Mouse (Mus musculus) left cerebral cortex, adult 9 months (tissue): ENCODE measurements at regions not wholly inside any gene's neighbourhood (a gene's known extent, or its start where the extent isn't known, plus 50 kb on each side); places are given as distances from the start of the nearest gene placed in this dataset.

Experiments
- DNase-seq, 2 experiments: peaks; one replicate each; pipeline ENCODE4 v3.0.0; 2022; ENCODE audit warnings: low spot score in 2 of 2

DNA sequence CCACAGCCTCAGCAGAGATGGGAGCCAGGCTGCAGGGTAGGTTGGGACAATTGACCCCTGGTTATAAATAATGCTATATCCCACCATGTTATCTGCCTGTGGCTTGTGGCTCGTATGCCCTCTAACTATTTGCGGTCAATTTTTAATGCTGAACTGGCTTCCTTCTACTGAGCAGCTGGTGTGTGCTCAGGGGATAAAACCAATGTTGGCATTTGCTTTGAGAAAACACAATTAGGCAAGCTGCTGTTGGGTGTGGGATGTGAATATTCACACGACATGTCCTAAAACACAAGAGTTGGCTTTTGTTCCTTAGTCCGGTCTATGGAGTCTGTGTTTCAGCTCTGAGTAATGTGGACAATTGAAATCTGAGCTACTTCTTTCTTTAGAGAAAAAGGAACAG, 123.6 kb upstream of the Npvf start:
- DNase-seq, result no peak

DNA sequence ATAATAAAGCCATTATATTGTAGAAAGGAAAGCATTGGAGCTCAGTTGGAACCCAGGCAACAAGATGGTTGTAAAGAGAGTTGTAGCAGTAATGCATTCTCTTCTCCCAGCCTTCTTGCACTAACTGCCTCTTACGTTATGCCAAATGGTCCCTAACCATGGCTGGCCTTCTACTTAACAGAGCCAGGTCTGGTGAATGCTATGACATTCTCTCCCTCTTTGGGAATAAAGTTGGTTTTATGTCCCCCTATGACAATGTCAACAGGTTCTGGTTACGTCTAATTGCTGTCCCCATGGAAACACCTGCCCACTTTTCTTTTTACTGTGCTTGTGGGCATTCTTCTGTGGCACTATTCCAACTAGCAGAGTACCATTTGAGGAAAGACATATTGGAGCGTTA, 126.4 kb upstream of the Npvf start:
- DNase-seq, result no peak

DNA sequence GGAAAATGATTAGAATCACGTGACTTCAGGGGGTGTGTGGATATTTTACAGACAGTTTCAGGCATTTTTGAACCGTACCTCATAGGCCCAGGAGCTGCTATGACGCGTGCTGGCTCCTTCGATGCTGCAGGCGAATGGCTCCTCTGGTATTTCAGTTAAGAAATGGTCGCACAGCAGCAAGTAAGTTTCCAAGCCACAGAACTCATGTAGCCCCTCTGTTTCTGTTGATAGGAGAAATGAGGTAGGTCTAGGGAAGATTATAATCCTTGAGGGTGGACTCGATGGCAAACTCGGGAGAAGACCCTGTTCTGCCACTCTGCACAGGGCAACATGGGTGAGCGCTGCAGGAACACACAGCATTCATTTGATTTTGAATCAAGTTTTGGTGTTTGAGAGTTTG, 127.0 kb upstream of the Npvf start:
- no peak for DNase-seq

DNA sequence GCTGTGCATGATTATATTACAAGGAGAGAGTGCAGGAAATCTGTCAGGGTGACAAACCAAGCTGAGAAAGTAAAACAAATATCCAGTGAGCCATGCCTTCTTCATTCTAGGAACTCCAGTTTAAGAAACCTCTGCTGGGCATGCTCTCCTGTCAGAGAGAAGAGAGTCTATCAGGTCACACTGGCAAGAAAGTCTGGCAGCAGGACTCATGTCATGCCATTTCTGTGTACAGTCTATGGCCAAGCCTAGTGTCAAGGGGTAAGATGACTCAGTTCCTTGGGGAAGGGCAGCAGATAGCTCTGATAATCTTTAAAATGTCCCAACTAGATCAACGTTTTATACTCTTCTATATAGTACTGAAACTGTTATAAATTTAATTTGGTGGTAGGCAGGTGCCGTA, 128.0 kb upstream of the Npvf start:
- DNase-seq, result no peak

DNA sequence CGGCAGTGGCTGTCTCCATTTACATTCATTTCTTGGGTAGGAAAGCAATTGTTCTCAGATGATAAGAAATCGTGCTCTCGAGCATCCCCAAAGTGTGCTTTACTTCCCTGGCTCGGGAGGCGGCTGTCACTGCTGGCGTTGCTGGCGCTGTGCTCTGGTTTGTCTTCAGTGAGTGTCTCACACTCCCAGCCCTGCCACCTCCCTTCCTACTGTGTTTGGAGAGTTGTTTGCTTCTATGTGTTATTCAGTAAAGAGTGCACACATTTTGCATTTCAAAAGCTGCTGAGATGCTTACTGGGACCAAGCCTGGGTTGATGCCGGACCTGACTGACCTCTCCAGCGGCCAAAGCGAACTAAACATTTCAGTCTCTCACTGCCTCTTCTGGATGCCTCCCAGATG, 129.3 kb upstream of the Npvf start:
- DNase-seq, result peak in 1 of 2 experiments; percentile 31

DNA sequence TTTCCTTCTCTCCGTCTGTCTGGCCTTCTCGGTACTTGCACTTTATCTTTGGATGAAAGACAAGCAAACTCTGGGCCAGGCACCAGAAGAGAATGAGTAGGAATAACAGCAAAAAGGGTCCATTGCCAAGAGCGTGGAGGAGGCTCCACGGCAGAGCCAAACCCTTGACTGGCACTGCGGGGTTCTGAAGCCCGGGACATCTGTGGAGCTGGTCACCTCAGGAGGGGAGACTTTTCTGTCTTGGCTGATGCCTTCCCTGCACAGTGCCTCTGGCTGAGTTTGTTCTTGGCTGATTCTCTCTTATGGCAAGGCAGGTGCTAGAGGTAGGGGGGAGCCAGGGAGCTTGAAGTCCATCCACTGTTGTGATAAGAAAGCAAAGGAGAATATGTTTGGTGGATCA, 130.1 kb upstream of the Npvf start:
- DNase-seq, result peak in 1 of 2 experiments; percentile 30

DNA sequence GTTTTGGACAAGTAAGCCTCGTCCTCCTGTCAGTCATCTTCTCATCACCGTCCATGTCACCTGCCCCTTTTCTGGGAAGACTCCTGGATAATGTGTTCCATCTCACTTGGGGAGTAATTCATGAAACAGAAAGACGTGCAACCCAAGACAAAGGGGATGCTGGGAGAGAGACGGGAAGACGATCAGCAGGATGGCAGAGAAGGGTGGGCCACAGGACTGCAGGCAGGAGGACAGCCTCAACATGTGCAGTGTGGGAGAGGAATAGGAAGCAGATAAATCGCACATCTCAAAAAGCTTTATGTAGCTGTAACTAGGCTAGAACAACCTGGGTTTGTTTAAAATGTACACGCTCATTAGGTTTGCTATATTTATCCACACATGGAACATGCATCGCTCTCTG, 133.4 kb upstream of the Npvf start:
- DNase-seq, result no peak

DNA sequence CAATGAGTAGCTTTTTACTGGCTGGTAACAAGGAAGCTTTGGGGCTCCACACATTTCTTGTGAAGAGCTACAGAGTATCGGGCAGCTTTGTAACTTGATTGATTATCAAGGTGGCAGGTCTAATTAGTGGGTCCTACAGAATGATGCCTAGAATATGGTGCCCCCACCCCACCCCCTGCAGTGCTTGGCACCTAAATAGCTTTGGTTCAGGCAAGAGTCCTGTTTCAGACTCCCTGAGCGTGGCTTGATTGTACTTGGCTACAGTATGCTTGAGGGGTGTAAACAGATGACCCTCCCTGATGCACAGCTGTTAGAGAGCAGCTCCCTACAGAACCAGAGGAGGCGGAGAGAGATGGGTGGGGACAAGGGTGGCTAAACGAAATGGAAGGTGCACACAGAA, 145.7 kb upstream of the Npvf start:
- DNase-seq, result no peak

DNA sequence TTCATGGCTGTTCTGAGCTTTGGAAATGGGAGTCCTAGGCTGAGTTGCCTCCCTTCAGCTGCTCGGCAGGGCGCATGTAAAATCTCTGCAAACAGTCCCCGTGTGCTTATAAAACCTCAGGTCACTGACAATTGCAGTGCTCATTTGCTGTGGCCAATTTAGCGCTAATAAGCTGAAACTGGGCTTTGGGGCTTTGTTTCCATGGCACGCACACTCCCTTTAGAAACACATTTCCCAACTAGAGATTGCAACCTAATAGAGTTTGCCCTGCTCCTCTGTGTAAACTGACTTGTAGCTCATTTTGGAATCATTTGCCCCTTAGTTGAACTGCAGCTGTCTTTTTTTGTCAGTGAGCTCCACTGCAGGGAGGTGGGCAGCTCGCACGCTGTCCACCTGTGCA, 148.7 kb upstream of the Npvf start:
- no peak for DNase-seq

DNA sequence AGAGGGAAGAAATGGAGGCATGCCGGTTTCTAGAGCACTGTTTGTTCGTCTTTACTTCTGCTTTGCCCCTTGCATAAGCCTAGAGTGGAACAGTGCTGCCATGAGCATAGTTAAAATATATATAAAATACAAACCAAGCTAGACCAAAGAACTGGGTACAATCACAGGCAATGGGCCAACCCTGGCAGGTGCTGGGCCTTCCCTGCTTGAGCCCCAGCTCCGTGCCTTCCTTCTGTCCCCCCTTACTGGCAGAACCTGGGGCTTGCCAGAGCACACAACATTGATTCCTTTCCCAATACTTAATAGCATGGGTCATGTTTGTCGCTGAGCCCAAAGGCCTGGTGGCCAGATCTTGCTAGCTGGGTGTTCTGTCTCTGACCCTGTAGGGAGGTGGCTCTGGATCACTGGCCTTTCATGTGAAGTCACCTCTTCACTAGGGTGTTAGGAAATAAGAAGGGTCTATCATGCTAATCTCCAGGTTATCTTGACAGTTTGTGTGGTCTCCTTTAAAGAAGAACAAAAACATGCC, 150.3 kb upstream of the Npvf start:
- DNase-seq, result no peak

DNA sequence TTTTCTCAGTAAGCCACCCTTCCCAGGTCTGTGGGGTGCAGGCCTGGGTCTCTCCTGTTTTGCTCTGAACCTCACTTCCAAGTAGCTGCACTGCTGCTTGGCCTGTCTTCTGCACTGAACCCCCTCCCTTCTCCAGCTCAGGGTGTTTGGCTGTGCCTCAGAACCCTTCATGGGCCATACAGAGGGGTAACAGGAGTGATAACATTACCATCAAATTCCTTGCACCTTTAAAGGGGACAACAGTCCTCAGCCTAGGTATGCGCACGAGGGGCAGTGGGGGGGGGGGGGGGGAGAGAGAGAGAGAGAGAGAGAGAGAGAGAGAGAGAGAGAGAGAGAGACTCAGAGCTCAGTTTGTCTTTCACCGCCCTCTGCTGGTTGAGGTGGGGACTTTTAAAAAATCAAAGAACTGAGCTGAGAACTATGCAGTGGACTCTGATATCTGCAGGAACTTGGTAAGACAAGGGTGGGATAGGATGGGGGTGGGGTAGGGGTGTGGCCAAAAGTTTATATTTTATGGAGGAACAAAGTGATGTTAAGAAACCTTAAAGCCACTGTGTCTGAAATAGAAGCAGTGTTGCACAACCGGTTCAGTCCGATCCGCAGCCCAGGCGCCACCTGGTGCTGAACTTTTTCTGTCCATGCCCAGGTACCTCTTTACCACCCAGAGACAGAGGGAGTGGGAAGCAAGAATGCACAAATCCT, 152.3 kb upstream of the Npvf start:
- DNase-seq, result peak in 1 of 2 experiments; percentile 47

DNA sequence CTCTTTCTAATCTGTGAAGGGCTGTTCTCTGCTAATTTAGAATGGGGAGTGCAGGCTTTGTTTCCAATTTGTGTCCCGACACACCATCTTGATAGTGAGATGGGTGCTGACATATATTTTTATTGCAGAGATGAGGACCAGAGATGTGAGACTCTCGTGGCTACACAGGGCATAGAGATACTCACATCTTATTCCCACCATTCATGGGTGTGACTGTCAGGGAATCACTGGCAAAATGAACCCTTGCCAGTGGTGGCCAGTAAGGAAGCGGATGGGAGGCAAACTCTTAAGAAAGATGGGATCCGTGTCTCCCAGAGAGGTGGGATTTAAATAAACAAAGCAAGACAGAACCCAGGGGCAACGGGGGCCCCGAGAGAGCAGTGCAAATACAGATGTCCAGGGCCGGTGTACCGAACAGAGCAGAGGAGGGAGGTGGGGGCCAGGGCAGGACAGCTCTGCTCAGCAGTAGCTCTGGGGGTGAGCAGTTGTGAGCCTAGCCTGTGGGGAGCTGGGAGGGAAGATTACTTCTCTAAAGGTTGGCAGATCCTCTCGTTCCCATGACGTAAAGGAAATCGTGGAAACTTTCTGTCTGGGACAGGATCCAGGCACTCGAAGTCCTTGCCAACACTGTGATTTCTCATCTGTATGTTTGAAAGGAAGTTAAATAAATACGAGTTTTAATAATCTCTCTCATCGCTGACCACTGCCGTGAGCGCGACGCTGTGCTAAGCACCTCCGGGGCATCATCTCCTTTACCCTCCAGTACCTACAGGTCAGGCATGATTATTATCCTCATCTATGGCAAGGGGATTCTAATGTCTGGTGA, 153.2 kb upstream of the Npvf start:
- DNase-seq, result peak in 1 of 2 experiments; percentile 27

DNA sequence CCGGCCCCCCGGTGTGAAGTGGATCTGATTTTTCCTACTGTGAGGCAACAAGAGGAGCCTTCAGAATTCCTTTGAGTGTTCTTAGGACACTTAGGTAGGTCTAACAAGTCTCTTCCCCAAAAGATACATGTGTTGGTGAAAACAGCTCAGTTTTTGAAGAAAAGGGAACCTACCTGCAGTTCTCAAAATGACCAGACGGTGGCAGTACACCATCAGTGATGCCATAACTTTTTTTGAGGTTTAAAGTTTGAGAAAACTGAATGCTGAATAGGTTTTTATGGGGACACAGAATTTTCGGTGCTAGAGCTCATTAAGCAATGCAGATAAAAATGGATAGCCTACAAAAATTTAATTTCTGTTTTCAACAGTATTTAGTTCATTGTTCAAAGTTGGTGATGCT, 153.9 kb upstream of the Npvf start:
- peak in 1 of 2 experiments; percentile 78 for DNase-seq

DNA sequence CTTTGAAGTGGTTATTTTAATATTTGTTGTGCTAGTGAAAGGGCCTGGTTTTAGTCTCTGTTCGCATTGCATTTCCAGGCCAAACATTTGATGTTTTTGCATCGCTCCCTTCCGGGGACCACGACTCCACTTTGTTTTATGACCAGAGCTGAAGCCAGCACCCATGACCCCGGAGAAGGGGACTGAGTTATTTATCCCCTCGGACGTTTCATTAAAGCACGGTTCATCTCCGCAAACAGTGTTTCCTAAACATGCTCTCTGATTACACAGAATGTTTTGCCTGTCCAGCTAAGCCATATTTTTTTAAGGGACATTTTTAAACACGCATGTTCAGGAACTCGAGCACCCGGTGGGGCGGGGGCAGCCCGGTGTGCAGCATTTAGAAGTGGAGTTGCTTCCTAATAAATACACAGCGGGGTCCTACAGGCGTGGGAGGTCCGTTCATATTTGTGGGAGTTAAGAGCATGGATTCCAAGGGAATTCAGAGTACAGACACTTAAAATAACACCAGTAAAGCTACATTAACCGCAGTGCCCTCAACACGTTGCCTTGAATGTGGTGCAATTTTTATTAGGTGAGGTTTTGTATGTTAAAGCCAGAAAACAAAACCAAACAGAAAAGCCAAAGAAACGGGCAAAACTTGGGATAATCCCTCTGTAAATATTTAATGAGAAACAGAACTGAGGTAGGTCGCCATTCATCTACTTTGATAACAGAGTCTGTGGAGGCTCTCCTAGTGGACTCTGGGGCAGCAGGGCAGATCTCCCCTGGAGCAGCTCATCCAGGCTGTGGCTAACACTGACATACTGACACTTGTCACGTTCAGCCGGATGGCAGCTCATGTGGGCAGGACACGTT, 154.8 kb upstream of the Npvf start:
- DNase-seq, result no peak

DNA sequence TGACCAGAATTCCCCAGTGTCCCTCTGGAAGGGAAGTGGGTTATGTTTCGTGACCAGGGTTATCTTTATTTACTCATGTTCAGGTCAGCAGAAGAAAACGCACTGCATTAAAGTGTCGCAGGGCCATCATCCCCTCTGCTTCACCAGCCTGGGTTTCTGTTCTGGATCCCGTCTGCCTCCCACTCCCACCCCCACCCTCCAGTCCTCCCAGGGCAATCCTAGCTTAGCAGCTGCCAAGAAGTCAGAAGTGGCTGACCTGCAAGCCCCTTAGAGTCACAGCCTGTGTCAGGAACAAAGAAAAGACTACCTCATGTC, 155.4 kb upstream of the Npvf start:
- no peak for DNase-seq

DNA sequence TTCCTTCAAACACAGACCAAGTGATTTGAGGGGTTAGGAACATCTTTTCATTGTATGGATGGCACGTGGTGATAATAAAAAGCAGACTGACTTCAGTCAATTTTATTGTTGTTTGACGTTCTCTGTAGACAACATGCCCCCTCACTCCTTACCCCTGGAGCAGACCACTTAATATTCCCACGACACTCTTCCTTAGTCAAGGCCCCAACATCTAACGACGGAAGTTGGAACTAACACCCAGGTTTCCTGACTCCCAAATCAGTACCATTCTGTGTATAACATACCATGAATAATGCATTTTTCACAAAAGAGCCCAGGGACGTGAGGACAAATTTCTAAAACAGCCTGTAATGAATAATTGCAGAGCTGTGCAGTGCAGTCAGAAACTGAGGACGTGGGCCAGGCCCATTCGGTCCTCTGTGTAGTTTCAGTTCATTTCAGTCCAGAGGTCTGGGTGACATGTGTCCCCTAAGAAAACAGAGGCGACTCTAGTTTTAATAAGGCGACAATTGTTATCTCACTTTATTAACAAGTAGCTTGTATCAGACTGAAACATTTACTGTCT, 160.8 kb upstream of the Npvf start:
- no peak for DNase-seq

DNA sequence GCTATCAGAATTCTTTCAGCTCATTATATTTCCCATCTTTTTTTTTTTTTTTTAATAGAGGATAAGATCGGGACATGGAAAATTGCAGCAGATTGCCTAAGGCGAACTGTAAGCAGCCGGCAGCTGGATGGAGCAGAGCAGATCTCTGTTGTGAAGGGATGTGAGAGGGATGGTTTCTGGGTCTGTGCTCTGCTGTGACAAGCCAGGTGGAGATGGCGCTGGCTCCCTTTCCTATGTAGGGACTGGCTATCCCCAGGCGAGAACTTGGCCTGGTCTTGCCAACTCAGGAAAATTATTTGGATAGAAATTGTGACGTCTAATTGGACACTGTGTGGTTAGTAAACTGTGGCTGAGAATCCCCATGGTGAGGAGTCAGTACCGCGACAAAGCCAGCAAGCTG, 161.3 kb upstream of the Npvf start:
- no peak for DNase-seq

DNA sequence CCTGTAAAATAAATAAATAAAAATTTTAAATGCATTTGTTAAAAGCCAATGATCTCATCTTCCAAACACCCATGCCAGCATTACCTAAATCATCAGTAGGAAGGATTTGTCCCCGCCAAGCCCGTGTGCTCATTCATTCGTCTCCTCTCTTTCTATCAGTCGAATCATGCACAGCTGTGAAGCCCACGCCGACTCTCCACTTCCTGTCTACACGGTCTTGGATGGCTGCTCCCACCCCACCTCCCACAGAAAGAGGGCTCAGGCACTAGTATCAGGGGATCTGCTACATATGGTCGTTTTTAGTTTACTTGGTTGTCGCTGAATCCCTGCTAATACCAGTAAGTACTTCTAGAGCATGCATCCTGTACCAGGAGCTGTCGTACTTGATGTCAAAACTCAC, 163.2 kb upstream of the Npvf start:
- no peak for DNase-seq

DNA sequence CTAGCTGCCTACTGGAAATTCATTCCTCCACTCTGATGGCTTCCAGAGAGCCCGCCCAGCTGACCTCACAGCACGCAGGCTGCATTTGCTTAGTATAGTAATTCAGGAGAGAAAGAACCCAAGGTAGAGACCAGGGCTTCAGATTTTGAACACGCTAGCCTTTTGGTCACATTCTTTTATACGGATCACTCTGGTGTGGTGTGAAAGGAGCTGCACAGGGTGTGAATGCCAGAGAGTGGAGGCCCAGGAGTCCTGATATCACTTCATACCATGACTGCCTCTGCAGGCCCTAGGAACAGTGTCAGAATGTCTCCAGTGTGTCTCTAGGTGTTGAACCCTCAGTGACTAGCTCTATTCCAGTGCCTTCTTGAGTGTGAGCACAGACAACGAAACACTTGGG, 164.2 kb upstream of the Npvf start:
- DNase-seq, result no peak

DNA sequence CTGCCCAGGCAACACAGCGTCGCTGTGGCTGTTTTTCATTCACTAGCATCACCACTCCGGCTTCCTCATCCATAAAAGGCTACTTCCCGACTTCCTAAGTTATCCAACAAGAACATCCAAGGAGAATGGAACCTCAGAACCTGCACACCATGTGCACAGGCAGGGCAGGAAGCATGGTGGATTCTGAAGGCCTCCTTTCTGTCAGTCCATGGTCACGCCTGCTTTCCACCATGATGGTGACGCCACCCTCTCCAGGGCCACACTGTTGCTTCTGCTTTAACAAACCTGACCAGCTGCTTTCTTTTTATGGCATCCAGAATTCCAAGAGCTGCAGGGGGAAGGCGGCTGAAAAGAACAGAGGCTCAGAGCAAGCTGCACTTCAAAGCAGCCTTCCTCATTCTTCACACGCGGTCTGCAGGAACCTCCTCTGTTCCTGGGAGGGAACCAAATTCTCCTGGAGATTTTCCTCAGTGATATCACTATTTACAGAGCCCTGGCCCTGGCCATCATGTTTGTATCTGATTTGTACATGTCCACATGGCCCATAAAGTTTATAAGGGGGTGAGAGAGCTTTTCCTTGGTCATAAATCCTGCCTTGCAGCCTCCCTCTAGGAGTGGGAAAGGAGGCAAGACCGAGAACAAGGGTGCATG, 164.8 kb upstream of the Npvf start:
- DNase-seq, result no peak

DNA sequence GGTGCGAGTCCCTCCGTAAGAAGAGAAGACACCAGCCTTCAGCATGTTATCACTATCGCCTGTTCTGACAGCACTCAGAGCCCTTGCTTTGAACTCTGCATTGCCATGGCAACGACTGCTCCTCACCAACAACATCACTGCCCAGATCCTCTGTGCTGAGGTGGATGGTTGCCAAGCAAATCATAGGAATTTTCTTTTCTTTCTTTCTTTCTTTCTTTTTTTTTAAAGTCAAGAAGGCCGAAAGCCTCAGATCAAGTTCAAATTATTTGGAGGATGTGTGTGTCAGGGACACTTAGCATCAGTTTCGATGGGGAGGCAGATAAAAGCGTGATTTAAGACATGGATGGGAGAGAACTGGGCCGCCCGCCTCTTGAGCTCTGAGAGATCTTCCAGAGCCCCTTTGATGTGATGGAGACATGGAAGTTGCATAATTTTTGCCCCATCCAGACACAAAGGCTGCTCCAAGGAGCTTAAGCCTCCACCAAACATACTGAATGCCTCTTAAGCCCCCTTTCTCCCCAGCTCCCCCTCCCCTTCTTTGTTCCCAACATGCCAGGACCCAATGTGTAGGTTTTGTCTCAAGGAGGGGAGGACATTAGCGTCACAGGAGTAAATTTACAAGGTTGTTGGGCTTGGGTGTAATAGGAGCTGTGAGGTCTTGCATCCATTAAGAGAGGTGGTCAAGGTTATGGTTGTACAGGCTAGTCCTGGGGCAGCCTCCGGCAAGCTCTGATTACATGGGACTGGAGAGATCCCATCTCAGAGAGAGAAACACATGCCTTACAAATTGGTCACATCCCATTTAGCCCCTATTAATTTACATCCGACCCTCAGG, 167.4 kb upstream of the Npvf start:
- no peak for DNase-seq
